Mouse (Mus musculus): ENCODE measurements around the gene Dock11. TPM values are rescaled to one million over a fixed set of nuclear protein-coding genes. Genes with fewer than 3 reads are reported as not detected.

Dock11 gene
- polyA plus RNA-seq, 1 experiment: 0.52 TPM

GRCm38 (mm10) chrX:35897648-35898500, 9.2 kb downstream of the Dock11 start:
- no peak overlapping the region for H3K27ac ChIP-seq (ENCODE audit: control insufficient read depth, insufficient read depth, low read depth, low read length)
- TF ChIP-seq POLR2A (IDR thresholded peaks at IDR 0.05; ENCODE audit: control insufficient read depth, low read depth, low read length) (no peak), CTCF (IDR thresholded peaks at IDR 0.05; ENCODE audit: control insufficient read depth, insufficient read depth, insufficient replicate concordance, low read depth, low read length) (no peak)
- H3K4me3 ChIP-seq (ENCODE audit: control insufficient read depth, low read depth, low read length): no peak overlapping the region
- H3K27me3 ChIP-seq (ENCODE audit: control insufficient read depth, insufficient read depth, low read length): no peaks in the 10 kb centered on the region
- no peaks in the 10 kb centered on the region for H3K4me1 ChIP-seq (ENCODE audit: control insufficient read depth, insufficient read depth, low read length)
- no peaks in the 10 kb centered on the region for H3K36me3 ChIP-seq (ENCODE audit: control insufficient read depth, insufficient read depth, low read length)

GRCm38 (mm10) chrX:35898501-35898766, 9.8 kb downstream of the Dock11 start:
- Histone ChIP-seq H3K4me3 (ENCODE audit: control insufficient read depth, low read depth, low read length) (no peak overlapping the region), H3K4me1 (ENCODE audit: control insufficient read depth, insufficient read depth, low read length) (no peaks in the 10 kb centered on the region), H3K27ac (ENCODE audit: control insufficient read depth, insufficient read depth, low read depth, low read length) (no peak overlapping the region), H3K36me3 (ENCODE audit: control insufficient read depth, insufficient read depth, low read length) (no peaks in the 10 kb centered on the region), H3K27me3 (ENCODE audit: control insufficient read depth, insufficient read depth, low read length) (no peaks in the 10 kb centered on the region)
- TF ChIP-seq POLR2A (IDR thresholded peaks at IDR 0.05; ENCODE audit: control insufficient read depth, low read depth, low read length) (no peak), CTCF (IDR thresholded peaks at IDR 0.05; ENCODE audit: control insufficient read depth, insufficient read depth, insufficient replicate concordance, low read depth, low read length) (no peak)

- no peaks in the 10 kb centered on the region for H3K4me1 ChIP-seq (ENCODE audit: control insufficient read depth, insufficient read depth, low read length)
- no peaks in the 10 kb centered on the region for H3K27me3 ChIP-seq (ENCODE audit: control insufficient read depth, insufficient read depth, low read length)
- no peak overlapping the region for H3K27ac ChIP-seq (ENCODE audit: control insufficient read depth, insufficient read depth, low read depth, low read length)
- TF ChIP-seq POLR2A (IDR thresholded peaks at IDR 0.05; ENCODE audit: control insufficient read depth, low read depth, low read length): no peak
- no peak for TF ChIP-seq CTCF (IDR thresholded peaks at IDR 0.05; ENCODE audit: control insufficient read depth, insufficient read depth, insufficient replicate concordance, low read depth, low read length)
- no peaks in the 10 kb centered on the region for H3K36me3 ChIP-seq (ENCODE audit: control insufficient read depth, insufficient read depth, low read length)
- no peak overlapping the region for H3K4me3 ChIP-seq (ENCODE audit: control insufficient read depth, low read depth, low read length)
Measured at GRCm38 (mm10) chrX:35904352-35904751, 15.7 kb downstream of the Dock11 start.

- TF ChIP-seq POLR2A (IDR thresholded peaks at IDR 0.05; ENCODE audit: control insufficient read depth, low read depth, low read length) (no peak), CTCF (IDR thresholded peaks at IDR 0.05; ENCODE audit: control insufficient read depth, insufficient read depth, insufficient replicate concordance, low read depth, low read length) (no peak)
- no peaks in the 10 kb centered on the region for H3K27me3 ChIP-seq (ENCODE audit: control insufficient read depth, insufficient read depth, low read length)
- H3K27ac ChIP-seq (ENCODE audit: control insufficient read depth, insufficient read depth, low read depth, low read length): no peak overlapping the region
- H3K36me3 ChIP-seq (ENCODE audit: control insufficient read depth, insufficient read depth, low read length): no peaks in the 10 kb centered on the region
- no peak overlapping the region for H3K4me3 ChIP-seq (ENCODE audit: control insufficient read depth, low read depth, low read length)
- H3K4me1 ChIP-seq (ENCODE audit: control insufficient read depth, insufficient read depth, low read length): no peaks in the 10 kb centered on the region
Measured at GRCm38 (mm10) chrX:35906696-35907330, 18.2 kb downstream of the Dock11 start.

GRCm38 (mm10) chrX:35919558-35919957, 30.9 kb downstream of the Dock11 start:
- Histone ChIP-seq H3K27ac (ENCODE audit: control insufficient read depth, insufficient read depth, low read depth, low read length) (no peak overlapping the region), H3K36me3 (ENCODE audit: control insufficient read depth, insufficient read depth, low read length) (no peaks in the 10 kb centered on the region), H3K4me1 (ENCODE audit: control insufficient read depth, insufficient read depth, low read length) (no peaks in the 10 kb centered on the region), H3K27me3 (ENCODE audit: control insufficient read depth, insufficient read depth, low read length) (no peaks in the 10 kb centered on the region), H3K4me3 (ENCODE audit: control insufficient read depth, low read depth, low read length) (no peak overlapping the region)
- TF ChIP-seq CTCF (IDR thresholded peaks at IDR 0.05; ENCODE audit: control insufficient read depth, insufficient read depth, insufficient replicate concordance, low read depth, low read length): no peak

- H3K4me1 ChIP-seq (ENCODE audit: control insufficient read depth, insufficient read depth, low read length): no peaks in the 10 kb centered on the region
- H3K27ac ChIP-seq (ENCODE audit: control insufficient read depth, insufficient read depth, low read depth, low read length): no peak overlapping the region
- H3K27me3 ChIP-seq (ENCODE audit: control insufficient read depth, insufficient read depth, low read length): no peaks in the 10 kb centered on the region
- H3K36me3 ChIP-seq (ENCODE audit: control insufficient read depth, insufficient read depth, low read length): no peaks in the 10 kb centered on the region
- H3K4me3 ChIP-seq (ENCODE audit: control insufficient read depth, low read depth, low read length): no peak overlapping the region
- TF ChIP-seq POLR2A (IDR thresholded peaks at IDR 0.05; ENCODE audit: control insufficient read depth, low read depth, low read length): no peak
- no peak for TF ChIP-seq CTCF (IDR thresholded peaks at IDR 0.05; ENCODE audit: control insufficient read depth, insufficient read depth, insufficient replicate concordance, low read depth, low read length)
Measured at GRCm38 (mm10) chrX:35920096-35920607, 31.5 kb downstream of the Dock11 start.

GRCm38 (mm10) chrX:35921922-35922321, 33.3 kb downstream of the Dock11 start:
- Histone ChIP-seq H3K27me3 (ENCODE audit: control insufficient read depth, insufficient read depth, low read length) (no peaks in the 10 kb centered on the region), H3K4me3 (ENCODE audit: control insufficient read depth, low read depth, low read length) (no peak overlapping the region), H3K4me1 (ENCODE audit: control insufficient read depth, insufficient read depth, low read length) (no peaks in the 10 kb centered on the region), H3K36me3 (ENCODE audit: control insufficient read depth, insufficient read depth, low read length) (no peaks in the 10 kb centered on the region), H3K27ac (ENCODE audit: control insufficient read depth, insufficient read depth, low read depth, low read length) (no peak overlapping the region)
- TF ChIP-seq POLR2A (IDR thresholded peaks at IDR 0.05; ENCODE audit: control insufficient read depth, low read depth, low read length) (no peak), CTCF (IDR thresholded peaks at IDR 0.05; ENCODE audit: control insufficient read depth, insufficient read depth, insufficient replicate concordance, low read depth, low read length) (no peak)
